ENCODE assay signal across 27 mouse cellular contexts in the genomic region with DNA sequence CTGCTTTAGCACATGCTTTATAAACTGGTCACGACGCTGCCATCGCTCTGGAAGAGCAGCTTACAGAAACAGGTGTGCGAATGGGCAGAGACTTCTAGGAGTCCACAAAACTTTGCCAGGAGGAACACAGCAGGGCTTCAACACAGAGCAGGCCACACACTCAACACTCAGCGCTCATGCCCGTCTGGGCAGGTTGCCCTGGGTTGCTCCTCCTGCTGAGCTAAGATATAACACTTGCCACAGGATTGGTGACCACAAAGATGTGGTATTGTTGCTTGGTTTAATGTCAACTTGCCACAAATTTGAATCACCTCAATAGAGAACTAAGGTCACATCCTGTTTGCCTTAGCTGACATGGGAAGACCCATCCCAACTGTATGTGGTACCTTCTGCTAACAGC.
DNase-seq lines count a peak whose midpoint lies in the region; ATAC-seq and TF ChIP-seq lines count a peak whose summit lies in the region.
"Had no signal": no experiment of that assay in that cellular context is flagged by ENCODE, and none has a peak within 500 bp of the region (broad histone marks: within the 10 kb centered on the region; RNA-seq: fewer than 3 reads in every experiment).

No protein-coding gene starts in this region.

- peak; percentile 40 to 58 for DNase-seq in heart, adult 2 months
- no peak for DNase-seq in heart, postnatal 25 days (ENCODE audit: low spot score)
- DNase-seq in limb, embryonic 10.5 days (ENCODE audit: low spot score): peak; percentile 11
- no peak for DNase-seq in layer of hippocampus, adult 2 months (ENCODE audit: low spot score in 2 of 2)
- DNase-seq: adrenal gland, adult 8-10 months; cerebellum, adult 11 months; cerebellum, adult 9-11 months; gastrocnemius, postnatal 36 days; kidney, adult 8-10 months; kidney, postnatal 4 days; layer of hippocampus, postnatal 36 days; lung, embryonic 14.5 days; lung, postnatal 14 days; right cerebral cortex, postnatal 14 days had no signal

- 74% methylated on average over 6 of the region's 6 CpGs for WGBS in heart, adult 2 months
- 96% methylated on average over 6 of the region's 6 CpGs for WGBS in limb, embryonic 10.5 days
- WGBS in intestine, postnatal 0 days: 95% methylated on average over 6 of the region's 6 CpGs

- ATAC-seq in common myeloid progenitor, adult 5-6 weeks (replicated peaks; ENCODE audit: low read depth, poor library complexity, severe bottlenecking): peak; percentile 93
- ATAC-seq in intestine, postnatal 0 days: no peak
- ATAC-seq: hindbrain, postnatal 0 days; intestine, embryonic 15.5 days had no signal

- no peaks in the 10 kb centered on the region for H3K9me3 ChIP-seq in limb, embryonic 10.5 days (replicated peaks)
- no peaks in the 10 kb centered on the region for H3K9me3 ChIP-seq in intestine, postnatal 0 days (ENCODE audit: control insufficient read depth)
- H3K9me3 ChIP-seq: forebrain, embryonic 12.5 days; hindbrain, embryonic 12.5 days; intestine, embryonic 15.5 days; limb, embryonic 12.5 days; liver, embryonic 15.5 days; midbrain, embryonic 12.5 days had no signal

- peaks cover 7% of the 10 kb centered on the region for H3K79me2 ChIP-seq in heart, adult 2 months (replicated peaks; ENCODE audit: control insufficient read depth, insufficient read depth, low read length)

- H3K4me2 ChIP-seq in intestine, postnatal 0 days (replicated peaks; ENCODE audit: low read depth): no peak overlapping the region
- H3K4me2 ChIP-seq: forebrain, embryonic 12.5 days; heart, embryonic 11.5 days; hindbrain, embryonic 12.5 days; intestine, embryonic 15.5 days; limb, embryonic 12.5 days; liver, embryonic 15.5 days; lung, embryonic 14.5 days; midbrain, embryonic 12.5 days had no signal

- TF ChIP-seq CTCF in heart, adult 2 months (IDR thresholded peaks at IDR 0.05): no peak
- no peak for TF ChIP-seq CTCF in intestine, postnatal 0 days (IDR thresholded peaks at IDR 0.05; ENCODE audit: low read depth)
- no peak for TF ChIP-seq CTCF in layer of hippocampus, adult 2 months (conservative IDR thresholded peaks at IDR 0.05)

- TF ChIP-seq EP300 in heart, adult 2 months (IDR thresholded peaks at IDR 0.05; ENCODE audit: insufficient read depth, low read depth, low read length): 0 out of 2 replicates have a peak, but pooled peaks have one; percentile 10

- TF ChIP-seq POLR2A in heart, adult 2 months (IDR thresholded peaks at IDR 0.05; ENCODE audit: insufficient read depth, low read depth, low read length): no peak

- no peak overlapping the region; the same call in 1 of the 2 replicates for H3K27ac ChIP-seq in heart, adult 2 months
- no peak overlapping the region for H3K27ac ChIP-seq in limb, embryonic 10.5 days
- H3K27ac ChIP-seq in intestine, postnatal 0 days (ENCODE audit: low read depth, low read length): no peak overlapping the region
- H3K27ac ChIP-seq in layer of hippocampus, adult 2 months: no peak overlapping the region
- H3K27ac ChIP-seq: forebrain, embryonic 12.5 days; hindbrain, embryonic 12.5 days; hindbrain, postnatal 0 days; intestine, embryonic 15.5 days; kidney, postnatal 0 days; limb, embryonic 12.5 days; liver, embryonic 15.5 days; midbrain, embryonic 12.5 days had no signal

- H3K4me3 ChIP-seq in heart, adult 2 months: no peak overlapping the region
- no peak overlapping the region for H3K4me3 ChIP-seq in limb, embryonic 10.5 days
- H3K4me3 ChIP-seq in intestine, postnatal 0 days (ENCODE audit: low read depth, low read length): no peak overlapping the region
- no peak overlapping the region for H3K4me3 ChIP-seq in layer of hippocampus, adult 2 months
- H3K4me3 ChIP-seq: erythroblast, embryonic 14.5 days; forebrain, embryonic 12.5 days; hindbrain, embryonic 12.5 days; intestine, embryonic 15.5 days; limb, embryonic 12.5 days; liver, embryonic 15.5 days; midbrain, embryonic 12.5 days had no signal

- peaks cover 7% of the 10 kb centered on the region; the same call in 1 of the 2 replicates for H3K36me3 ChIP-seq in heart, adult 2 months (ENCODE audit: control insufficient read depth, insufficient read depth, low read length)
- H3K36me3 ChIP-seq in limb, embryonic 10.5 days: no peaks in the 10 kb centered on the region
- H3K36me3 ChIP-seq in intestine, postnatal 0 days (ENCODE audit: control insufficient read depth, insufficient read depth): no peaks in the 10 kb centered on the region
- H3K36me3 ChIP-seq: forebrain, embryonic 12.5 days; hindbrain, embryonic 12.5 days; intestine, embryonic 15.5 days; limb, embryonic 12.5 days; liver, embryonic 15.5 days; midbrain, embryonic 12.5 days had no signal

- peaks cover 15% of the 10 kb centered on the region for H3K4me1 ChIP-seq in heart, adult 2 months (ENCODE audit: control insufficient read depth, insufficient read depth, low read length)
- 0 out of 2 replicates have a peak, but pooled peaks cover 3% of the 10 kb centered on the region for H3K4me1 ChIP-seq in limb, embryonic 10.5 days
- H3K4me1 ChIP-seq in intestine, postnatal 0 days (replicated peaks; ENCODE audit: control insufficient read depth, insufficient read depth, low read length): no peaks in the 10 kb centered on the region
- H3K4me1 ChIP-seq: forebrain, embryonic 12.5 days; hindbrain, embryonic 12.5 days; intestine, embryonic 15.5 days; limb, embryonic 12.5 days; liver, embryonic 15.5 days; midbrain, embryonic 12.5 days had no signal

- H3K9ac ChIP-seq in heart, adult 2 months (ENCODE audit: low read depth, low read length): no peak overlapping the region
- no peak overlapping the region for H3K9ac ChIP-seq in intestine, postnatal 0 days (ENCODE audit: low read depth, low read length)
- H3K9ac ChIP-seq: forebrain, embryonic 12.5 days; hindbrain, embryonic 12.5 days; intestine, embryonic 15.5 days; limb, embryonic 12.5 days; liver, embryonic 15.5 days; lung, embryonic 14.5 days; midbrain, embryonic 12.5 days had no signal

- intact Hi-C loops in heart, adult 2 months (cut with DNase I): no loop called here
- intact Hi-C loops in heart, postnatal 25 days (cut with DNase I): no loop called here

- no peaks in the 10 kb centered on the region for H3K27me3 ChIP-seq in heart, adult 2 months (ENCODE audit: control insufficient read depth, insufficient read depth, low read length)
- no peaks in the 10 kb centered on the region for H3K27me3 ChIP-seq in limb, embryonic 10.5 days (ENCODE audit: low read depth, poor library complexity, severe bottlenecking)
- H3K27me3 ChIP-seq in intestine, postnatal 0 days (replicated peaks; ENCODE audit: control insufficient read depth, insufficient read depth, low read length): no peaks in the 10 kb centered on the region
- H3K27me3 ChIP-seq: CH12.LX; forebrain, embryonic 12.5 days; hindbrain, embryonic 12.5 days; intestine, embryonic 15.5 days; limb, embryonic 12.5 days; liver, embryonic 15.5 days; midbrain, embryonic 12.5 days had no signal

Comparison
In these comparisons a context has a peak if more than half of its experiments do, and no peak if none do; other contexts are left out.
1. DNase-seq: peak in heart, adult 2 months (2 of 2) and limb, embryonic 10.5 days (single experiment); none in heart, postnatal 25 days (single experiment) and layer of hippocampus, adult 2 months (0 of 2).